Mouse (Mus musculus): ENCODE measurements at regions not wholly inside any gene's neighbourhood (a gene's known extent, or its start where the extent isn't known, plus 50 kb on each side); places are given as distances from the start of the nearest gene placed in this dataset.

DNA sequence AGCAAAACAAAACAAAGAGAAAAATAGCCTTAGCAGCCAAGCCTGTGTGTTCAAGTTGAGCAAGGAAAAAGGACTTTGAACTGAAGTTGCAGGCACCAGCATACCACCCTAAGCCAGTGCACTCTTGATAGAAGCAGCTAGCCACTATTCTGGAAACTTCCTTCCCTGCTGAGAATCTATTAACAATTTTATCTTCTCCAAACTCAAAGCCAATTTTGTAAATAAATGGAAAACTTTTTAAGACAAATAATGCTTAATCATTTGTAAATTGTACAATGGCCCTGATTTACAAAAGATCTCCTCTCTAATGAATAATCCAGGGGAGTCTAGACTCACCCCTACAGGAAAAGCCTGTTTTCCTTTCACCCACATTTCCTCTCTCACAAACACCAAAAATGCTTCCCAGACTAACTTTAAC lies 146.7 kb upstream of the Cited2 start:
- no peak overlapping the region for H3K4me2 ChIP-seq (ENCODE audit: low read depth, low read length)
- H3K27ac ChIP-seq (ENCODE audit: low read length) = peak overlapping the region; percentile 90
- no peak overlapping the region for H3K9ac ChIP-seq (ENCODE audit: low read length)
- no peaks in the 10 kb centered on the region for H3K36me3 ChIP-seq (ENCODE audit: control insufficient read depth, insufficient read depth, low read length)
- H3K4me1 ChIP-seq (ENCODE audit: control insufficient read depth, insufficient read depth, low read length) = peaks cover 11% of the 10 kb centered on the region; the same call in 1 of the 2 replicates
- ATAC-seq (ENCODE audit: insufficient read depth, low FRiP score) = peak; percentile 51; the same call in 1 of the 2 replicates
- H3K4me3 ChIP-seq (replicated peaks; ENCODE audit: low read length) = no peak overlapping the region
- H3K9me3 ChIP-seq (replicated peaks; ENCODE audit: control insufficient read depth, low read length) = no peaks in the 10 kb centered on the region
- no peaks in the 10 kb centered on the region for H3K27me3 ChIP-seq (ENCODE audit: control insufficient read depth, insufficient read depth, low read length)

GRCm38 (mm10) chr10:17579463-17579862 lies 143.6 kb upstream of the Cited2 start:
- Histone ChIP-seq H3K9me3 (replicated peaks; ENCODE audit: control insufficient read depth, low read length) (no peaks in the 10 kb centered on the region), H3K4me2 (ENCODE audit: low read depth, low read length) (no peak overlapping the region), H3K36me3 (ENCODE audit: control insufficient read depth, insufficient read depth, low read length) (no peaks in the 10 kb centered on the region), H3K4me3 (replicated peaks; ENCODE audit: low read length) (no peak overlapping the region), H3K9ac (ENCODE audit: low read length) (no peak overlapping the region), H3K27ac (ENCODE audit: low read length) (no peak overlapping the region), H3K27me3 (ENCODE audit: control insufficient read depth, insufficient read depth, low read length) (no peaks in the 10 kb centered on the region), H3K4me1 (ENCODE audit: control insufficient read depth, insufficient read depth, low read length) (peaks cover 11% of the 10 kb centered on the region; the same call in 1 of the 2 replicates)
- WGBS = 83% methylated on average over 2 of the region's 2 CpGs
- ATAC-seq (ENCODE audit: insufficient read depth, low FRiP score) = no peak

DNA sequence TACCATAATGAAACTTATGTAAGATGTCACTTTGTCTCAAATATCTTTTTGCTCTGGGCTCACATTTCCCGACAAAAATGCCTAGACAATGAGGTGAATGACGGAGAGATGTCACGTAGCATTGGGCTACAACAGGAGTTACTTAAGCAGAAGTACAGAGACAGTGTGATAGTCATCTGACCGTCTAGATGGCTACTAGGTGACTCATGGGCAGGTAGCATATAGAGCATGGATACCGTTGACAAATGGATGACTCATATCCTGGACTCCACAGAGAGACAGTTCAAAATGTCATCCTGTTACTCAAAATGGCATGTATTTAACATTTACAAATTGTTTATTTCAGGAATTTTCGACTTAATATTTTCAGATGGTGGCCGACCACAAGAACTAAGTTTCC lies 138.2 kb upstream of the Cited2 start:
- H3K27ac ChIP-seq (ENCODE audit: low read length) = no peak overlapping the region
- no peaks in the 10 kb centered on the region for H3K27me3 ChIP-seq (ENCODE audit: control insufficient read depth, insufficient read depth, low read length)
- H3K9me3 ChIP-seq (replicated peaks; ENCODE audit: control insufficient read depth, low read length) = no peaks in the 10 kb centered on the region
- no peaks in the 10 kb centered on the region for H3K4me1 ChIP-seq (ENCODE audit: control insufficient read depth, insufficient read depth, low read length)
- no peak overlapping the region for H3K9ac ChIP-seq (ENCODE audit: low read length)
- WGBS = 85% methylated on average over 7 of the region's 7 CpGs
- ATAC-seq (ENCODE audit: insufficient read depth, low FRiP score) = no peak
- no peaks in the 10 kb centered on the region for H3K36me3 ChIP-seq (ENCODE audit: control insufficient read depth, insufficient read depth, low read length)
- H3K4me3 ChIP-seq (replicated peaks; ENCODE audit: low read length) = no peak overlapping the region
- no peak overlapping the region for H3K4me2 ChIP-seq (ENCODE audit: low read depth, low read length)

DNA sequence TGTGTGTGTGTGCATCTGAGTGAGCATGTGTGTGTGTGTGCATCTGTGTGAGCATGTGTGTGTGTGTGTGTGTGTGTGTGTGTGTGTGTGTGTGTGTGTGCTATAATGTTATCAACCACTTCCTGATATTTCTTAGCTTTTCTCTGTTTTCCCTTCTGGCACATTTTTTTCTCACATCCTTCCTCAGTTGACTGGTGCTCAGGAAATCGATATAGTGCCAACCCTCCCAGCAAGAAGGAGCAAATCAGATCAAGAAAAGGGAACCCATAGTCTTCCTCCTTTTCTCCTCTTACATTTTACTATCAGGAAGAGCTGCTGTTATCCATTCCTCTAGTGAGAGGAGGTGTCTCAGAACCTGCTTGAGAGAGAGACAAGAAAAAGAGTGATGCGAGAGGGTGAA lies 136.1 kb upstream of the Cited2 start:
- Histone ChIP-seq H3K4me3 (replicated peaks; ENCODE audit: low read length) (no peak overlapping the region), H3K36me3 (ENCODE audit: control insufficient read depth, insufficient read depth, low read length) (no peaks in the 10 kb centered on the region), H3K9ac (ENCODE audit: low read length) (no peak overlapping the region), H3K27me3 (ENCODE audit: control insufficient read depth, insufficient read depth, low read length) (no peaks in the 10 kb centered on the region), H3K9me3 (replicated peaks; ENCODE audit: control insufficient read depth, low read length) (no peaks in the 10 kb centered on the region), H3K27ac (ENCODE audit: low read length) (no peak overlapping the region), H3K4me2 (ENCODE audit: low read depth, low read length) (no peak overlapping the region), H3K4me1 (ENCODE audit: control insufficient read depth, insufficient read depth, low read length) (no peaks in the 10 kb centered on the region)
- 89% methylated on average over 2 of the region's 2 CpGs for WGBS
- no peak for ATAC-seq (ENCODE audit: insufficient read depth, low FRiP score)

- ATAC-seq (ENCODE audit: insufficient read depth, low FRiP score) = no peak
- Histone ChIP-seq H3K27ac (ENCODE audit: low read length) (no peak overlapping the region), H3K9ac (ENCODE audit: low read length) (no peak overlapping the region), H3K4me3 (replicated peaks; ENCODE audit: low read length) (no peak overlapping the region), H3K4me1 (ENCODE audit: control insufficient read depth, insufficient read depth, low read length) (no peaks in the 10 kb centered on the region), H3K9me3 (replicated peaks; ENCODE audit: control insufficient read depth, low read length) (no peaks in the 10 kb centered on the region), H3K36me3 (ENCODE audit: control insufficient read depth, insufficient read depth, low read length) (no peaks in the 10 kb centered on the region), H3K27me3 (ENCODE audit: control insufficient read depth, insufficient read depth, low read length) (no peaks in the 10 kb centered on the region), H3K4me2 (ENCODE audit: low read depth, low read length) (no peak overlapping the region)
- 84% methylated on average over 4 of the region's 4 CpGs for WGBS
These were observed 133.9 kb upstream of the Cited2 start for GRCm38 (mm10) chr10:17589136-17589535.

DNA sequence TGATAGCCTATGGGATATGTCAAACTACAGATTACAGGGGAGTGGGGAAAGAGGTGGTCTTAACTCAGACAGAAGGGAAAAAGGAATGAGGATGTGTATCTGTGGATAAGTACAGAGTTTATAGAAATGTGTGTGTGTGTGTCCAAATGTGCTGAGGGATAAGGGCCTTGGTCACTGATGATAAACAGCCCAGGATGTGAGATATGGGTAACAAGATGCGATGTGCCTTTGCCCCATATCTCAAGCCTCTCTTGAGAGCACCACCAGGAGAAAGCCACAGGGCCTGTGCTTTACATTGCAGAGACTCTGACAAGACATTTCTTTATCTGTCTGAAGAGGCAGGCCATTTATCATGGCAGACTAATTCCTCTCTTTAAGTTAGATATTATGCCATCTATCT lies 132.8 kb upstream of the Cited2 start:
- no peak overlapping the region for H3K27ac ChIP-seq (ENCODE audit: low read length)
- no peaks in the 10 kb centered on the region for H3K9me3 ChIP-seq (replicated peaks; ENCODE audit: control insufficient read depth, low read length)
- WGBS = 80% methylated on average over 1 of the region's 1 CpGs
- H3K4me2 ChIP-seq (ENCODE audit: low read depth, low read length) = no peak overlapping the region
- no peaks in the 10 kb centered on the region for H3K27me3 ChIP-seq (ENCODE audit: control insufficient read depth, insufficient read depth, low read length)
- no peak overlapping the region for H3K4me3 ChIP-seq (replicated peaks; ENCODE audit: low read length)
- no peak overlapping the region for H3K9ac ChIP-seq (ENCODE audit: low read length)
- ATAC-seq (ENCODE audit: insufficient read depth, low FRiP score) = no peak
- no peaks in the 10 kb centered on the region for H3K4me1 ChIP-seq (ENCODE audit: control insufficient read depth, insufficient read depth, low read length)
- no peaks in the 10 kb centered on the region for H3K36me3 ChIP-seq (ENCODE audit: control insufficient read depth, insufficient read depth, low read length)

GRCm38 (mm10) chr10:17592387-17592786 lies 130.6 kb upstream of the Cited2 start:
- Histone ChIP-seq H3K4me1 (ENCODE audit: control insufficient read depth, insufficient read depth, low read length) (no peaks in the 10 kb centered on the region), H3K9ac (ENCODE audit: low read length) (no peak overlapping the region), H3K27ac (ENCODE audit: low read length) (no peak overlapping the region), H3K4me2 (ENCODE audit: low read depth, low read length) (no peak overlapping the region), H3K4me3 (replicated peaks; ENCODE audit: low read length) (no peak overlapping the region), H3K27me3 (ENCODE audit: control insufficient read depth, insufficient read depth, low read length) (no peaks in the 10 kb centered on the region), H3K9me3 (replicated peaks; ENCODE audit: control insufficient read depth, low read length) (no peaks in the 10 kb centered on the region), H3K36me3 (ENCODE audit: control insufficient read depth, insufficient read depth, low read length) (no peaks in the 10 kb centered on the region)
- 77% methylated on average over 4 of the region's 4 CpGs for WGBS
- no peak for ATAC-seq (ENCODE audit: insufficient read depth, low FRiP score)

- Histone ChIP-seq H3K9me3 (replicated peaks; ENCODE audit: control insufficient read depth, low read length) (no peaks in the 10 kb centered on the region), H3K4me3 (replicated peaks; ENCODE audit: low read length) (no peak overlapping the region), H3K4me2 (ENCODE audit: low read depth, low read length) (no peak overlapping the region), H3K4me1 (ENCODE audit: control insufficient read depth, insufficient read depth, low read length) (no peaks in the 10 kb centered on the region; the same call in 1 of the 2 replicates), H3K9ac (ENCODE audit: low read length) (no peak overlapping the region), H3K27ac (ENCODE audit: low read length) (no peak overlapping the region), H3K27me3 (ENCODE audit: control insufficient read depth, insufficient read depth, low read length) (no peaks in the 10 kb centered on the region), H3K36me3 (ENCODE audit: control insufficient read depth, insufficient read depth, low read length) (no peaks in the 10 kb centered on the region)
- ATAC-seq (ENCODE audit: insufficient read depth, low FRiP score) = no peak
- WGBS = 64% methylated on average over 1 of the region's 1 CpGs
These were observed 126.9 kb upstream of the Cited2 start for GRCm38 (mm10) chr10:17596126-17596525.

GRCm38 (mm10) chr10:17596743-17597142 lies 126.3 kb upstream of the Cited2 start:
- H3K27me3 ChIP-seq (ENCODE audit: control insufficient read depth, insufficient read depth, low read length) = no peaks in the 10 kb centered on the region
- WGBS = 70% methylated on average over 1 of the region's 1 CpGs
- H3K4me2 ChIP-seq (ENCODE audit: low read depth, low read length) = no peak overlapping the region
- H3K4me3 ChIP-seq (replicated peaks; ENCODE audit: low read length) = no peak overlapping the region
- no peaks in the 10 kb centered on the region for H3K9me3 ChIP-seq (replicated peaks; ENCODE audit: control insufficient read depth, low read length)
- H3K4me1 ChIP-seq (ENCODE audit: control insufficient read depth, insufficient read depth, low read length) = no peaks in the 10 kb centered on the region; the same call in 1 of the 2 replicates
- no peak overlapping the region for H3K9ac ChIP-seq (ENCODE audit: low read length)
- no peaks in the 10 kb centered on the region for H3K36me3 ChIP-seq (ENCODE audit: control insufficient read depth, insufficient read depth, low read length)
- ATAC-seq (ENCODE audit: insufficient read depth, low FRiP score) = no peak
- no peak overlapping the region for H3K27ac ChIP-seq (ENCODE audit: low read length)

- no peak overlapping the region for H3K4me3 ChIP-seq (replicated peaks; ENCODE audit: low read length)
- H3K4me1 ChIP-seq (ENCODE audit: control insufficient read depth, insufficient read depth, low read length) = no peaks in the 10 kb centered on the region; the same call in 1 of the 2 replicates
- H3K9ac ChIP-seq (ENCODE audit: low read length) = no peak overlapping the region
- H3K36me3 ChIP-seq (ENCODE audit: control insufficient read depth, insufficient read depth, low read length) = no peaks in the 10 kb centered on the region
- WGBS = 66% methylated on average over 10 of the region's 10 CpGs
- H3K27me3 ChIP-seq (ENCODE audit: control insufficient read depth, insufficient read depth, low read length) = no peaks in the 10 kb centered on the region
- no peak overlapping the region for H3K4me2 ChIP-seq (ENCODE audit: low read depth, low read length)
- H3K9me3 ChIP-seq (replicated peaks; ENCODE audit: control insufficient read depth, low read length) = no peaks in the 10 kb centered on the region
- H3K27ac ChIP-seq (ENCODE audit: low read length) = peak overlapping the region; percentile 10; the same call in 1 of the 2 replicates
- ATAC-seq (ENCODE audit: insufficient read depth, low FRiP score) = no peak
These were observed 123.8 kb upstream of the Cited2 start for GRCm38 (mm10) chr10:17599246-17599645.

Data from stomach, embryonic 16.5 days (tissue).